Mouse (Mus musculus) liver, embryonic 14.5 days (tissue): ENCODE measurements at regions not wholly inside any gene's neighbourhood (a gene's known extent, or its start where the extent isn't known, plus 50 kb on each side); places are given as distances from the start of the nearest gene placed in this dataset.

Source experiments
- ATAC-seq: fragments of 200-750 bp; cut with Nextera tagmentation; 2 replicates; pipeline ENCODE4 v1.8.0; 2017; ENCODE audit warnings: moderate number of reproducible peaks, mild to moderate bottlenecking, moderate library complexity; ENCODE audit not compliant: insufficient read depth
- DNase-seq, 3 experiments: peaks; one replicate each; pipeline ENCODE4 v3.0.0-alpha.2; 2012 to 2013; ENCODE audit warnings: low read depth in 3 of 3, low spot score in 3 of 3
- H3K27ac ChIP-seq: fragments of 300-500 bp; sonication (generic); 2 replicates; pipeline ENCODE4 v1.5.1; 2014; ENCODE audit warnings: moderate library complexity, mild to moderate bottlenecking, control low read depth, inconsistent platforms
- H3K27me3 ChIP-seq: fragments of 300-500 bp; sonication (generic); 2 replicates; pipeline ENCODE4 v1.6.1; 2014; ENCODE audit warnings: mild to moderate bottlenecking, low read length, moderate library complexity; ENCODE audit not compliant: control insufficient read depth, insufficient read depth
- H3K36me3 ChIP-seq: fragments of 300-500 bp; sonication (generic); replicated peaks from 2 replicates; pipeline ENCODE4 v1.6.1; 2014; ENCODE audit warnings: low read depth; ENCODE audit not compliant: control insufficient read depth, insufficient read depth
- H3K4me1 ChIP-seq, 2 experiments: fragments of 200-500 bp in 1 of 2; fragments of 300-500 bp in 1 of 2; sonication (generic) in 1 of 2; replicated peaks; 2 replicates each; pipeline ENCODE4 v1.6.1; 2012 to 2014; ENCODE audit warnings: antibody characterized with exemption in 1 of 2, inconsistent platforms in 1 of 2, low read length in 1 of 2; ENCODE audit not compliant: control insufficient read depth in 2 of 2, insufficient read depth in 2 of 2
- H3K4me2 ChIP-seq: fragments of 300-500 bp; sonication (generic); 2 replicates; pipeline ENCODE4 v1.6.1; 2014; ENCODE audit warnings: low read depth, mild to moderate bottlenecking, control low read depth, moderate library complexity
- H3K4me3 ChIP-seq, 2 experiments: fragments of 200-500 bp in 1 of 2; fragments of 300-500 bp in 1 of 2; sonication (generic) in 1 of 2; 2 replicates each; pipeline ENCODE4 v1.5.1; 2012 to 2014; ENCODE audit warnings: low read depth in 2 of 2, low read length in 2 of 2, mild to moderate bottlenecking in 2 of 2, control low read depth in 1 of 2, inconsistent platforms in 1 of 2, moderate library complexity in 1 of 2; ENCODE audit not compliant: insufficient read depth in 1 of 2
- H3K9ac ChIP-seq: fragments of 300-500 bp; sonication (generic); replicated peaks from 2 replicates; pipeline ENCODE4 v1.6.1; 2014; ENCODE audit warnings: mild to moderate bottlenecking, control low read depth, moderate library complexity
- H3K9me3 ChIP-seq: fragments of 300-500 bp; sonication (generic); 2 replicates; pipeline ENCODE4 v1.6.1; 2016; ENCODE audit warnings: low read length, mixed read lengths; ENCODE audit not compliant: control insufficient read depth
- CTCF ChIP-seq: IDR thresholded peaks from 2 replicates; pipeline ENCODE4 v1.5.1; 2016; ENCODE audit warnings: antibody characterized with exemption, low read depth, control low read depth
- EP300 ChIP-seq: IDR thresholded peaks from 2 replicates; pipeline ENCODE4 v1.6.1; 2016; ENCODE audit warnings: antibody characterized with exemption, low read depth
- WGBS: fragments of 180-500 bp; shearing (Covaris S2); extraction: QIAGEN DNeasy Blood & Tissue Kit; methylation state at CpG from one replicate; pipeline ENCODE4 v1.1.7; 2014; ENCODE audit not compliant: insufficient replicate concordance; 5-methylcytosine and 5-hydroxymethylcytosine counted together

DNA sequence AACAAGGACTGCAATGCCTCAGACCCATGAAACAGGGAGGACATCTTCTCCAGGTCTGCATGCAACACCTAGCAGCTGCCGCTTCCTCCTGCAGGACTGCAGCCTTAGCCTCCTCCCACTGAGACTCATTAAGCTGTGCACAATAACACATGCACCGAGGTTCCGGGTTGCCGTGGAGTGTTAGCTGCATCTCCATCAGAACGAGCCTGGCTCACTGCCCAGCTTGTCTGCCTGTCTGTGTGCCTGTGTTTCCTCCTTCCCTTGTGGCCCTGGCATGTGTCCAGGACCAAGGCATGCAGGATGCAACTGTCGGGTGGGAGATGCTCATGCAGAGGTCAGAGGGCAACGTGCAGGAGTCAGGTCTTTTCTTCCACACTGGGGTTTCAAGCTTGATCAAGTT, 131.4 kb upstream of the Zfp618 start:
- no peaks in the 10 kb centered on the region for H3K4me1 ChIP-seq
- 43% methylated on average over 7 of the region's 7 CpGs for WGBS
- no peak overlapping the region for H3K9ac ChIP-seq
- no peak overlapping the region for H3K4me3 ChIP-seq
- H3K27me3 ChIP-seq: no peaks in the 10 kb centered on the region
- H3K36me3 ChIP-seq: no peaks in the 10 kb centered on the region
- H3K4me2 ChIP-seq: no peak overlapping the region
- ATAC-seq (no peak), DNase-seq (peak in 1 of 3 experiments; percentile 0)
- no peaks in the 10 kb centered on the region for H3K9me3 ChIP-seq
- TF ChIP-seq EP300 (no peak), CTCF (no peak)
- H3K27ac ChIP-seq: no peak overlapping the region

DNA sequence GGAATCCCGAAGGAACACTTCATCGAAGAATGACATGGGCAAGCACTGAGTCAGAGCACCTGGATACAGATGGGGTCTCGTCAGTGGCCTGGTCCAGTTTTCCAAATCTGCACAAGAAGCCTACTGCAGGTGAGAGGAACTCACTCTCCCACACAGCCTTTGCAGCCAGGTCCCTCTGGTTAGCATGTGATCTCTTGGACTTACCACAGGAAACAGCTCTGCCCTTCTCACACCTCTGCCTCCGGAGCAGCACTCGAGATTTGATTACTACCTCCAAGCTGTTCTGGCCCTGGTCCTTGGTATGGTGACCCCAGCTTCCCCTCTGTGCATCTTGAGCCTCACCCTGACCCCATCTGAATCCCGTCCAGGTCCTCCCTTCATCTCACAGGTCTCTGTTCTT, 128.5 kb upstream of the Zfp618 start:
- Histone ChIP-seq H3K27me3 (no peaks in the 10 kb centered on the region), H3K9me3 (no peaks in the 10 kb centered on the region), H3K9ac (no peak overlapping the region), H3K4me2 (no peak overlapping the region), H3K36me3 (no peaks in the 10 kb centered on the region), H3K4me1 (no peaks in the 10 kb centered on the region), H3K4me3 (no peak overlapping the region), H3K27ac (no peak overlapping the region)
- DNase-seq (no peak), ATAC-seq (no peak)
- TF ChIP-seq CTCF (no peak), EP300 (no peak)
- 42% methylated on average over 6 of the region's 6 CpGs for WGBS

DNA sequence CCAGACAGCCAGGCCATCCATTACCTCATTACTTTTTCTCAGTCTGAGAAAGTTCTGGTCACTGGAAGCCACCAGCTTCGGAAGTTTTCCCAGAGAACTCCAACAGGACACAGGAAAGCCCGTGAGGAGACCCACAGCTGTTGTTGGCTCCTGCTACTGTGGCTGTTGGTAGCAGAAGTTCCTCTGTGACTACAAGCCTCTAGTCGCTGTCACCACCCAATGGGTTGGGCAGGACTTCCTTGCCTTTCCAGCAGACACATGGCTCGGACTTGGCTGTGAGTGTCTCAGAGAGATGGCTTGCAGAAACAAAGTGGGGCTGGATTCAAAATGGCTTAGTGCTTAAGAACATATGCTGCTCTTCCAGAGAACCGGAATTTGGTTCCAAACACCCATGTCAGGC, 114.8 kb upstream of the Zfp618 start:
- H3K27me3 ChIP-seq: no peaks in the 10 kb centered on the region
- WGBS: 41% methylated on average over 5 of the region's 5 CpGs
- no peak overlapping the region for H3K9ac ChIP-seq
- TF ChIP-seq EP300 (no peak), CTCF (no peak)
- no peak overlapping the region for H3K4me2 ChIP-seq
- no peaks in the 10 kb centered on the region for H3K36me3 ChIP-seq
- no peaks in the 10 kb centered on the region for H3K4me1 ChIP-seq
- no peak overlapping the region for H3K4me3 ChIP-seq
- no peaks in the 10 kb centered on the region for H3K9me3 ChIP-seq
- no peak for DNase-seq
- no peak for ATAC-seq
- no peak overlapping the region for H3K27ac ChIP-seq

DNA sequence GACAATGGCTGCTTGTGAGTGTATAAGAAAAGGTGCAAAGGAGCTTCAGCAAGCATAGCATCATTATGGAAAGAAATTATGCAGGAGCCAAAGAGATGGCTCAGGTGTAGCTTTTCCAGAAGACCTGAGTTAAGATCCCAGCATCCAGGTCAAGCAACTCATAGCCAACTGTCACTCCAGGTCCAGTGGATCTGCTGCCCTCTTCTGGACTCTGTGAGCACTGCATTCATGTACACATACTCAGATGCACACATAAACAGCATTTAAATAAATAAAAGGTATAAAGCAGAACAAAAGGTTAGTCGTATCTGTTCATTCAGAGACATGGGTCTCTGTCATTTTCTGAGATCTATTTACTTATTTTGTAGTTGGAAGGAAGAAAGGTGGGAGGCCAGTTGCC, 112.0 kb upstream of the Zfp618 start:
- no peak for ATAC-seq
- H3K4me2 ChIP-seq: no peak overlapping the region
- no peak overlapping the region for H3K9ac ChIP-seq
- H3K4me3 ChIP-seq: no peak overlapping the region
- H3K9me3 ChIP-seq: no peaks in the 10 kb centered on the region
- no peaks in the 10 kb centered on the region for H3K4me1 ChIP-seq
- TF ChIP-seq EP300 (no peak), CTCF (peak; percentile 41)
- 60% methylated on average over 1 of the region's 1 CpGs for WGBS
- DNase-seq: no peak
- no peak overlapping the region for H3K27ac ChIP-seq
- H3K27me3 ChIP-seq: no peaks in the 10 kb centered on the region
- H3K36me3 ChIP-seq: no peaks in the 10 kb centered on the region

DNA sequence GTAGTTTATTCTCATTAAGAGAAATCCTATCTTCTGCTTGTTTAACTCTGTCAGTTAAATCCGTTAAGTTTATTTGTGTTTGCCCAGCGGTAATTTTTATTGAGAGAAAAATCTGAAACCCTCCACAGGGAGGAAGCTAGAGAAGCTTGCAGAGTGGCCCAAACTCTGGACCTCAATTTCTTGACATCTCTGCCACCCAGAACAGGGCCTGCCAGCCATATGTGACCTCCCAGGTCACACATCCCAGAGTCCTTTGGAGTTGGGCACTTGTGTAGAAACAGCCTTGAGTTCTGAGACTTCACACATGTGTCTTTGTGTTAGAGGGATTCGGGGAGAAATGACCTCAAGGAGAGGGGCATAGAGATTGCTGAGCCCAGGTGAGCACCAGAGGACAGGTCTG, 109.0 kb upstream of the Zfp618 start:
- Histone ChIP-seq H3K4me3 (no peak overlapping the region), H3K4me1 (no peaks in the 10 kb centered on the region), H3K36me3 (no peaks in the 10 kb centered on the region), H3K27ac (no peak overlapping the region), H3K27me3 (no peaks in the 10 kb centered on the region), H3K4me2 (no peak overlapping the region), H3K9ac (no peak overlapping the region), H3K9me3 (no peaks in the 10 kb centered on the region)
- no peak for TF ChIP-seq CTCF
- TF ChIP-seq EP300: no peak
- DNase-seq (no peak), ATAC-seq (no peak)
- 58% methylated on average over 3 of the region's 3 CpGs for WGBS
